Mouse (Mus musculus): Measurements from ENCODE around the gene Rab11fip4.

Gene Rab11fip4

DNA sequence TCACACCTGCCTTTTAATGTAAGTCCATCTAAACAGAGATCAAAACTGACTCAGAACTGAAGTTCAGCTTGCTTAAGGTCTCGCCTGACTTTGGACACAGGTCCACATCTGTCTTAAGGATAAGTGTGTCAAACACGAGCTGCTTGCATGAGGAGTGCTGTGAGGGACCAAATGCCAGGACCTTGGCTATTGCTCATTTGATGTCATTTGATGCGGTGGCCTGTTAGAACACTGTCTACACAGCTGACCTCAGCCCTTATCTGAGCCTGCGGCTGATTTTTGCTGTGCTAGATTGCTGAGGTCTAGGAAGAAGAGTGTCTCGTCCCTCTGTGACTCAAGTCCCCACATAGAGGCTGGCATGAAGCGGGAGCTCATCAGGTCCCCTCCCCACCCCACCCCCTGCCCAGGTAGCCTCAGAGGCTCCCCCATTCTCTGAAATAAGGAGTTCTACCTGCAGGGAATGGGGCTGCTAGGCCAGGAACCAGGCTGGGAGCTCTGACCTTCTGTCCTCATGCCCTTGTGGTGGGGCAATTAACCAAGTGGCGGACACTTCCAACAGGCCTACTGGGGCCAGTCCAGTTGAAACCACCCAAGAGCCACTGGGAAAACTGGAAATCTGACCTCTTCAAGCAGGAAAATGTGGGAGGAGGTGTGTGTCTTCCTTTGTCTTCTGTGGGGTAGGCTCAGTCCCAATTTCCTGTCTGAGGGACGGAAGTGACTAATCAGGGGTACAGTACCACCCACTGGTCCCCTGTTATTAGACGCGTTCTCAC is 149.9 kb downstream of the Rab11fip4 start:
- DNase-seq (ENCODE audit: low spot score): no peak

DNA sequence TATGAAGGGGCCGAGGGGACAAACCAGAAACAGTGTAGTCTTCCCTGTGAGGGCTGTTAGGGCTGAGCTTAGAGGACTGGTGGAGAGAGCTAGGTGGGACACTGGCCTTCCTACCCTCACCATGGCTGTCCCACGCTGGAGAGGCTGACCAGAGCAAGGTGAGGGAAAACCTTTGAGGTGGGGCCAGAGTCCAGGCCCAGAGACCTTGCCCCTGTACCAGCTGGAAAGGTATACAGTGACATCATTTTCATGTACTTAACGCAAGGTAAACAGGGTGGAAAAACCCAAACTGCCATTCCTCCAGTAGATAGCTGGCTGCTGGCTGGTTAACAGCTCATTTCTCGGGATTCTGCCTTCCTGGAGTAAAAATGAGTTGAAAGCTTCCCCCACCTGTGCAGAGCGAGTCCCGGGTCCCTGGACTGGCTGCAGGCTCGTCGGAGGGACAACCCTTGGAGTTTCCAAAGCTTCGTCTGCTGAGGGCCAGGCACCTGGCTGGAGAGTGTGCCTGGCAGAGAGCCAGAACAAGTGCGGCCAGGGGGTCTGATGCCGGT is 155.6 kb downstream of the Rab11fip4 start:
- no peak for DNase-seq (ENCODE audit: low spot score)
